Mouse (Mus musculus) embryonic facial prominence, embryonic 11.5 days (tissue): ENCODE data around the gene Uqcc2. TPM values are rescaled to one million over a fixed set of nuclear protein-coding genes. Genes with fewer than 3 reads are reported as not detected.
A peak's percentile ranks its signal among the peaks of the same experiment; 100 is the strongest.

Source experiments
- ATAC-seq: fragments of 200-750 bp; cut with Nextera tagmentation; replicated peaks from 2 replicates; pipeline ENCODE4 v1.8.0; 2017; ENCODE audit warnings: low read depth; ENCODE audit not compliant: insufficient number of reproducible peaks, low FRiP score, low TSS enrichment
- DNase-seq: peaks from one replicate; pipeline ENCODE4 v3.0.0-alpha.2; 2015; ENCODE audit warnings: low spot score
- H3K27ac ChIP-seq: fragments of 300-500 bp; sonication (generic); replicated peaks from 2 replicates; pipeline ENCODE4 v1.5.1; 2014; ENCODE audit warnings: mild to moderate bottlenecking, low read depth, low read length, control low read depth
- H3K27me3 ChIP-seq: fragments of 300-500 bp; sonication (generic); 2 replicates; pipeline ENCODE4 v1.6.1; 2014; ENCODE audit warnings: mild to moderate bottlenecking, low read length, moderate library complexity, mixed read lengths; ENCODE audit not compliant: control insufficient read depth, insufficient read depth
- H3K36me3 ChIP-seq: fragments of 300-500 bp; sonication (generic); replicated peaks from 2 replicates; pipeline ENCODE4 v1.6.1; 2014; ENCODE audit warnings: low read depth, mild to moderate bottlenecking, low read length, moderate library complexity, mixed read lengths; ENCODE audit not compliant: control insufficient read depth, insufficient read depth
- H3K4me1 ChIP-seq: fragments of 300-500 bp; sonication (generic); 2 replicates; pipeline ENCODE4 v1.6.1; 2014; ENCODE audit warnings: low read length, mixed read lengths; ENCODE audit not compliant: control insufficient read depth, insufficient read depth
- H3K4me2 ChIP-seq: fragments of 300-500 bp; sonication (generic); 2 replicates; pipeline ENCODE4 v1.6.1; 2014; ENCODE audit warnings: low read depth, mild to moderate bottlenecking, control low read depth, low read length, moderate library complexity
- H3K4me3 ChIP-seq: fragments of 300-500 bp; sonication (generic); 2 replicates; pipeline ENCODE4 v1.5.1; 2014; ENCODE audit warnings: low read depth, low read length, control low read depth
- H3K9ac ChIP-seq: fragments of 300-500 bp; sonication (generic); replicated peaks from 2 replicates; pipeline ENCODE4 v1.6.1; 2014; ENCODE audit warnings: mild to moderate bottlenecking, control low read depth, low read length
- H3K9me3 ChIP-seq: fragments of 300-500 bp; sonication (generic); replicated peaks from 2 replicates; pipeline ENCODE4 v1.6.1; 2016; ENCODE audit warnings: mild to moderate bottlenecking, low read length, inconsistent platforms, mixed read lengths; ENCODE audit not compliant: control insufficient read depth
- WGBS: fragments of 180-500 bp; shearing (Covaris S2); extraction: QIAGEN DNeasy Blood & Tissue Kit; methylation state at CpG from one replicate; pipeline ENCODE4 v1.1.7; 2014; 5-methylcytosine and 5-hydroxymethylcytosine counted together
- polyA plus RNA-seq: library from polyadenylated mRNA; unstranded; fragments of >200 nt; fragmentation: Nextera tagmentation; extraction: Ambion mirVana; gene quantifications from 2 replicates; pipeline ENCODE4 v1.2.1, GENCODE M21; 2014

Gene Uqcc2
- polyA plus RNA-seq, 1 experiment from 2014 or later: 339 TPM

DNA sequence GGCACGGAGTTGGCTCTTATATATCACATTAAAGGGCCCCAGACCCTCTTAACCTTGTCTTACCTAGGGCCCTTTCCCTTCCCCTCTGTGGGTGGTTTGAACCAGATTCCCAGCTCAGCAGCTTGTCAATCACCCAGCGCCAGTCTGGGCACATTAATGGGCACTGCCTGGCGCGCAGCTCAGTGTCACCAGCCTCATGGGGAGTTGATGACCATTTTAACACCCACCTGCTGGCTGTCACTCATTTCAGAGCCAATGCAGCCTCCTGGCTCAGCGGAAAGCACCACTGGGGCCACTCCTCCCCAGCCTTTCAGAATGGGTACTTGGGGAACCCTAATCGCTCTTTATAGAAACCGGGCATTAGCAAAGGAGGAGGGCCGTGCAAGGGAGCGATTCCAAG, 4.7 kb upstream of the Uqcc2 start:
- Histone ChIP-seq H3K4me1 (no peaks in the 10 kb centered on the region; the same call in none of the 2 replicates), H3K4me2 (no peak overlapping the region), H3K9me3 (no peaks in the 10 kb centered on the region), H3K36me3 (no peaks in the 10 kb centered on the region), H3K27ac (no peak overlapping the region), H3K9ac (no peak overlapping the region), H3K27me3 (no peaks in the 10 kb centered on the region), H3K4me3 (no peak overlapping the region)
- no peak for DNase-seq
- 70% methylated on average over 9 of the region's 9 CpGs for WGBS
- no peak for ATAC-seq

DNA sequence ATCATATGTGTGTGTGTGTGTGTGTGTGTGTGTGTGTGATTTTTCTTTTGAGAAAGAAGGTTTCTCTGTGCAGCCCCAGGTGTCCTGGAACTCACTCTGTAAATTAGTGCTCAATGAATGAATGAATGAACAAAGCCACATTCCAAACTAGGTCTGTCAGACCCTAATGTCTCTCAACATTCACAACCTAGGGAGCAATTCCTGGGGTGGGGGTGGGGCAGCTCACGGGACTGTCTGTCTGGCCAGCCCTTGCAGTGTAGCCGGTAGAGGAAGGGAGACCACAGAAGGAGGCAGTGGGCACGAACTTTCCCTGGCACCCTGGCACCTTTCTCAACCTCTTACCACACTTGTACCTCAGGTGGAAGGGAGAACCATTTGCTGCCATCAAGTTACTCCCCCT, 999 bp upstream of the Uqcc2 start:
- 26% methylated on average over 3 of the region's 3 CpGs for WGBS
- no peaks in the 10 kb centered on the region for H3K9me3 ChIP-seq
- ATAC-seq (no peak), DNase-seq (no peak)
- H3K36me3 ChIP-seq: no peaks in the 10 kb centered on the region
- no peak overlapping the region for H3K4me3 ChIP-seq
- H3K9ac ChIP-seq: no peak overlapping the region
- no peak overlapping the region for H3K27ac ChIP-seq
- no peaks in the 10 kb centered on the region; the same call in 1 of the 2 replicates for H3K4me1 ChIP-seq
- H3K4me2 ChIP-seq: no peak overlapping the region
- no peaks in the 10 kb centered on the region for H3K27me3 ChIP-seq

DNA sequence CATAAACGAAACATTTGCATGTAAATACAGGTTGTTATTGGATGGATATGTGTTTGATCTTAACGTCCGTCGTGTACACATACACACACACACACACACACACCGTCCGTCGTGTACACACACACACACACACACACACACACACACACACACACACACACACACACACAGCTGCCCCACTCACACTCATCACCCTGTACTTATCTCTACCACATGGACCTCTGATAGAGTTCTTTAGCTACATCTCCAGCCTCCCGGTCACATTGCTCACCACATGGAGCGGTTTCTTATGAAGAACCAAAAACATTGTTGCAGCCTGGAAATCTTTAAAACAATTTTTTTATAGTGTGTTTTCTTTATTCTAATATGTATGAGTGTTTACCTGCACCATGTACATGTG, 471 bp upstream of the Uqcc2 start:
- DNase-seq (no peak), ATAC-seq (peak; percentile 32; the same call in 1 of the 2 replicates)
- H3K9me3 ChIP-seq: no peaks in the 10 kb centered on the region
- WGBS: 39% methylated on average over 9 of the region's 9 CpGs
- H3K27me3 ChIP-seq: no peaks in the 10 kb centered on the region
- no peaks in the 10 kb centered on the region for H3K36me3 ChIP-seq
- H3K27ac ChIP-seq: no peak overlapping the region
- peak overlapping the region; percentile 63; the same call in 1 of the 2 replicates for H3K4me3 ChIP-seq
- H3K9ac ChIP-seq: no peak overlapping the region; the same call in 1 of the 2 replicates
- H3K4me2 ChIP-seq: peak overlapping the region; percentile 43
- H3K4me1 ChIP-seq: no peaks in the 10 kb centered on the region; the same call in 1 of the 2 replicates

DNA sequence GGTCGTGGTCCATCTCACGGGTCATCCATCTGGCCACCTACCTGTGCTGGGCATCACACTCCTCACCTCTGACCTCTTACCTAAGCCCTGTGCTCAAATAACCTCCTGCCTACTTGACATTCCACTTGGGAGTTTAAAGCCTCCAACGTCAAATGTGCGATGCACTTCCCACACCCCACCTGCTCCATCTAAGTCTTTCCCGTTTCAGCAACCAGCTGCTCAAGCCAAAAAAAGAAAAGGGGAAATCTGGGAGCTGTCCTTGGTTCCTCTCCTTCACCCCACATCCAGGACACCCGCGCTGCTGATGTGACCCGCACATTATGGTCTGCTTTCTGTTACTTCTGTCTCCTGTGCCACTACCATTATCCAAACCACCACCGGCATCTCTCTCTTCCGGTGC, 1.5 kb downstream of the Uqcc2 start:
- Histone ChIP-seq H3K9ac (no peak overlapping the region), H3K9me3 (no peaks in the 10 kb centered on the region), H3K4me2 (no peak overlapping the region; the same call in 1 of the 2 replicates), H3K4me3 (no peak overlapping the region), H3K27me3 (no peaks in the 10 kb centered on the region), H3K36me3 (no peaks in the 10 kb centered on the region; the same call in 1 of the 2 replicates), H3K27ac (no peak overlapping the region), H3K4me1 (no peaks in the 10 kb centered on the region; the same call in 1 of the 2 replicates)
- no peak for ATAC-seq
- 88% methylated on average over 10 of the region's 10 CpGs for WGBS
- no peak for DNase-seq

DNA sequence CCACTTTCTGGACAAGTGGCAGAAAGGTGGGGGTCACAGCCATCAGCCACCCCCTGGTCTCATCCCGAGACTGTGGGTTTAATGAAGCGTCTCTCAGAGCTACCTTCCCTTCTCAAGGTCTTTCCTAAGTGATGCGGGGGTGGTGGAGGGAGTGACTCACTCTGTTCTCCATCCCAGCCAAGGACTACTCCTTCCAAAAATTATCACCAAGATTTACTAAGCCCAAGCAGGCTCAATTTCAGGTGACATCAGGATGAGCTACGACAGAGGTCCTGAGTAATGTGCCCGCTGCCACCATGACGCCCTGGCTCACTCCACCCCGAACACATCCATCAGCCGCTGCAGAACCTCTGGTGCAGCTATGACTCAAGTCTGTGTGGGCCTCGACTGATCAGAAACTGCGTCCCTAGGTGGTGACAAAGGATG, 2.5 kb downstream of the Uqcc2 start:
- Histone ChIP-seq H3K4me2 (no peak overlapping the region), H3K27me3 (no peaks in the 10 kb centered on the region), H3K9me3 (no peaks in the 10 kb centered on the region), H3K4me3 (no peak overlapping the region), H3K36me3 (no peaks in the 10 kb centered on the region; the same call in 1 of the 2 replicates), H3K9ac (no peak overlapping the region), H3K27ac (no peak overlapping the region), H3K4me1 (no peaks in the 10 kb centered on the region; the same call in 1 of the 2 replicates)
- WGBS: 88% methylated on average over 10 of the region's 10 CpGs
- no peak for ATAC-seq
- no peak for DNase-seq

DNA sequence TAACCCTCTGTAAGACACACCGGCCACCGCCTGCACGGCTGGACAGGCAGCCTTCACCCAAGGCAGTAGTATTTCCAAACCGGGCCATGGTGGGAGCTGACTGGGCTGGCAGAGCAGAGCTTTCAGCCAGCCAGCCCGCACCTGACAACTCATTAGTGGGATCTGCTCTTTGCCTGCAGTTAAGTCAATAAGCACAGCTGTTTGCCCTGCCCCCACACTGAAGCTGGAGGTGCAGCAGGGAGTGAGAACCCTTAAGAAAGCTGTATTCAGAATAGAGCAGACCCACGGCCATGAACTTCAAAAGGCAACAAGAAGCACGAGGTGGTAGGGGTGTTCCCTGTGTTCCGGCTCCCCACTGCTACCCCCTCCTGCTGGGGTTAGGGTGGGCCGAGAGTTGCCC, 3.5 kb downstream of the Uqcc2 start:
- no peak for ATAC-seq
- 57% methylated on average over 9 of the region's 9 CpGs for WGBS

DNA sequence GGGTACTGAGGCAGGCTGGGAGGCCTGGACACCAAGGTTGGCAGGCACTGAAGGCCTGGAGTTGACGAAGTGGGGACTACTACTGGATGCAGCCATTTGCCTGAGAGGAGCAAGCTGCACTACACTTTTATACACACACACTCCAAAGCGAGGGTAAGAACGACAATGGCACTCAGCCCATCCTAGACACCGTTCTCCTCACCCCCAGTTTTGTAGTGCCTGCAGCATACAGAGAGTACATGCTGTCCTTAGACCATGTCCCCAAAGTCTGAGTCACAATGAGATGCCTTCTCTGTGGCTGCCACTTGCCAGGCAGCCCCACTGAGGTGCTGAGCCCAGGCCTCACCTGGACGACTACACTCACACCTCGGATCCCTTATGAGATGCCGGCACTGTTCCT, 3.9 kb downstream of the Uqcc2 start:
- Histone ChIP-seq H3K4me2 (no peak overlapping the region), H3K27ac (no peak overlapping the region), H3K9ac (no peak overlapping the region), H3K4me3 (no peak overlapping the region), H3K4me1 (no peaks in the 10 kb centered on the region; the same call in 1 of the 2 replicates), H3K9me3 (no peaks in the 10 kb centered on the region), H3K36me3 (no peaks in the 10 kb centered on the region; the same call in 1 of the 2 replicates), H3K27me3 (no peaks in the 10 kb centered on the region)
- DNase-seq (no peak), ATAC-seq (no peak)
- 84% methylated on average over 7 of the region's 7 CpGs for WGBS

More for the DNA sequence above, 3.5 kb downstream of the Uqcc2 start:
- no peak overlapping the region for H3K4me2 ChIP-seq
- no peak overlapping the region for H3K27ac ChIP-seq
- H3K9ac ChIP-seq: no peak overlapping the region
- no peaks in the 10 kb centered on the region; the same call in 1 of the 2 replicates for H3K36me3 ChIP-seq
- no peak for DNase-seq
- H3K4me3 ChIP-seq: no peak overlapping the region
- no peaks in the 10 kb centered on the region for H3K9me3 ChIP-seq
- H3K27me3 ChIP-seq: no peaks in the 10 kb centered on the region
- no peaks in the 10 kb centered on the region; the same call in 1 of the 2 replicates for H3K4me1 ChIP-seq

DNA sequence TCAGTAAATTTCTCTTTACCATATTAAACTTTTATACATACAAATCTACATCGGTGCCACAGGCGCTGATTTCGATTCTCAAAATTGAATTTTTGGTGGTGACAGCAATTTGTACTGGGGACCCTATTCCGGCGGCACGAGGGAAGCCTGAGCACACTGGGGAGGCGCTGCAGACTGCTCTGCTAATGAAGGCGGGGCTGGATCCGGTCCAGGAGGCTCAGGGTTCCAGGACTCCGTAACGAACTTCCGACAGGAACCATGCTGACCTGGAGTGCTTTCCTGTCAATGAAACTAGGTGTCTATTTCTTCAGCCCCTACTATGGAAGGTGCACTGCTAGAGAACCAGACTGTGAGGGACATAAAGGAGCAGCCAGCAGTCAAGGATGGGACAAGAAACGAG, 4.4 kb downstream of the Uqcc2 start:
- no peak for ATAC-seq
- H3K9ac ChIP-seq: no peak overlapping the region

More for the DNA sequence above, 4.4 kb downstream of the Uqcc2 start:
- Histone ChIP-seq H3K4me2 (no peak overlapping the region), H3K36me3 (no peaks in the 10 kb centered on the region; the same call in 1 of the 2 replicates), H3K27ac (no peak overlapping the region), H3K4me3 (no peak overlapping the region), H3K9me3 (no peaks in the 10 kb centered on the region), H3K4me1 (no peaks in the 10 kb centered on the region; the same call in 1 of the 2 replicates), H3K27me3 (no peaks in the 10 kb centered on the region)
- DNase-seq: no peak
- WGBS: 86% methylated on average over 13 of the region's 13 CpGs
